Mouse (Mus musculus): ENCODE results near the gene Krtap5-3. TPM values are rescaled to one million over a fixed set of nuclear protein-coding genes. Genes with fewer than 3 reads are reported as not detected.

Gene Krtap5-3
- polyA plus RNA-seq, 1 experiment, result not detected

DNA sequence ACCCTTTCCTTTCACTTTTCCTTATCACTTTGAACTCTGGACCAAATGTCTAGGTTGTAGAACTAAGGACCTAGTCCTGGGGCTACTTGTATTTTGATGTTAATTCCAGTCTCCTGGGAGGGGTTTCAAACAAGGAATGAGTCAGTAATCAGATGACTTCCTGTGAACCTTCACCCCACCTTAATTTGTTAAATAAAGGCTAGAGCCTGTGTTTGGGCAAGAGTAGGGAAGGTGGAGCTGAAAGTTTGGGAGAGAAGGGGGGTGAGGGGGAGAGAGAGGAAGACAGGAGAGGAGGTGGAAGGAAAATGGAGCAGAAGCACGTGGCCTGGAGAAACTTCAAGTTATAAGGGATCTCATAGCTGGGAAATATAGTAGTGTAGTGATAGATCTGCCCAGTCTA lies 30.4 kb downstream of the Krtap5-3 start:
- Histone ChIP-seq H3K9ac (ENCODE audit: low read depth, poor library complexity, severe bottlenecking) (no peak overlapping the region), H3K4me3 (ENCODE audit: low read depth, low read length) (no peak overlapping the region), H3K36me3 (ENCODE audit: control insufficient read depth, insufficient read depth, low read length, poor library complexity, severe bottlenecking) (no peaks in the 10 kb centered on the region; the same call in 1 of the 2 replicates), H3K27ac (ENCODE audit: insufficient read depth, low read length) (peak overlapping the region; percentile 86), H3K27me3 (ENCODE audit: control insufficient read depth, insufficient read depth, low read length, poor library complexity, severe bottlenecking) (no peaks in the 10 kb centered on the region), H3K4me1 (ENCODE audit: control insufficient read depth, insufficient read depth, low read length) (peaks cover 5% of the 10 kb centered on the region), H3K9me3 (replicated peaks; ENCODE audit: control insufficient read depth, insufficient read depth, low read length, poor library complexity, severe bottlenecking) (peaks cover 40% of the 10 kb centered on the region)
- TF ChIP-seq CTCF (IDR thresholded peaks at IDR 0.05; ENCODE audit: low read depth, low read length) (no peak), EP300 (IDR thresholded peaks at IDR 0.05; ENCODE audit: insufficient read depth, low read depth, low read length) (0 out of 2 replicates have a peak, but pooled peaks have one; percentile 52), POLR2A (IDR thresholded peaks at IDR 0.05; ENCODE audit: insufficient read depth, low read length) (peak; percentile 18)

DNA sequence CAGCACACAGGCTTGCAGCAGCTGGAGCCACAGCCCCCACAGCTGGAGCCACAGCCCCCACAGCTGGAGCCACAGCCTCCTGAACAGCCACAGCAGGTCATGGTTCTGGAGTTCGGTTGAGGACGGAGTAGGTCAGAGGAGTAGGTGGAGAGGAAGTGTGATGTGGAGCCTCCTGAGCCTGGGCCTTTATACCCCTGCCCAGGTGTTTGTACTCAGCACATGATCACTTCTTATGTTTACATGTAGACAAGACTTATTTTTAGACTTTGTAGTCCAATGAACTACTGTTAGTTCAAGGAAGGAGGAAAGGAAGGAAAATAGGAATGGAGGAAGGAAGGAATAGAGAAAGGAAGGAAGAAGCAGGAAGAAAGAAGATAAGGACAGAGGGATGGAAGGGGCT lies 39.8 kb downstream of the Krtap5-3 start, which contains the start of gene Gm40460:
TSS of gene Gm40460 (minus strand) at position 101 of the 400 bp plus-strand sequence.
- no peaks in the 10 kb centered on the region for H3K36me3 ChIP-seq (ENCODE audit: control insufficient read depth, insufficient read depth, low read length, poor library complexity, severe bottlenecking)
- no peak within 1 kb of the TSS for H3K4me3 ChIP-seq (ENCODE audit: low read depth, low read length)
- H3K4me1 ChIP-seq (ENCODE audit: control insufficient read depth, insufficient read depth, low read length), result no peaks in the 10 kb centered on the region
- no peak within 1 kb of the TSS for H3K9ac ChIP-seq (ENCODE audit: low read depth, poor library complexity, severe bottlenecking)
- no peaks in the 10 kb centered on the region; the same call in 1 of the 2 replicates for H3K27me3 ChIP-seq (ENCODE audit: control insufficient read depth, insufficient read depth, low read length, poor library complexity, severe bottlenecking)
- peaks cover 15% of the 10 kb centered on the region for H3K9me3 ChIP-seq (replicated peaks; ENCODE audit: control insufficient read depth, insufficient read depth, low read length, poor library complexity, severe bottlenecking)
- no peak within 1 kb of the TSS for H3K27ac ChIP-seq (ENCODE audit: insufficient read depth, low read length)
- no peak for TF ChIP-seq EP300 (IDR thresholded peaks at IDR 0.05; ENCODE audit: insufficient read depth, low read depth, low read length)
- no peak for TF ChIP-seq POLR2A (IDR thresholded peaks at IDR 0.05; ENCODE audit: insufficient read depth, low read length)

DNA sequence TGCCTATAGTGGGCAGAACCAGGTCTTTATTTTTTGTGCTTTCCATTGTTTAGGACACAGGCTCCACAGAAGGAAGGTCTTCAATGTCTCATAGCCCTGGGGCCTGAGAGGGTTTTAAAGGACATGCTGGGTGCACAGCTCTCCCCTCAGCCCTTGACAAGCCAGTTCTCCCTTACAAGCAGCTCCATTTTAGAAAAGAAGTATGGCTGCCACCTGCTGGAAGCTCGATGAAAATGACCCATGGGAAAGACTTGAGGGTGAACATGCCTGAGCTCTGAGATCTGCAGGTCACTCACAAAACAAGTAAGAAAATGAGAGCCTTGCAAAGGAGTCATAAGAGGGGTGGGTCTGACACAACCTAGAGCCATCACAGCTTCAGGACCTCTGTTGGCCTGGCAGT lies 48.7 kb downstream of the Krtap5-3 start:
- Histone ChIP-seq H3K36me3 (ENCODE audit: control insufficient read depth, insufficient read depth, low read length, poor library complexity, severe bottlenecking) (no peaks in the 10 kb centered on the region), H3K4me1 (ENCODE audit: control insufficient read depth, insufficient read depth, low read length) (no peaks in the 10 kb centered on the region), H3K27ac (ENCODE audit: insufficient read depth, low read length) (no peak overlapping the region), H3K9ac (ENCODE audit: low read depth, poor library complexity, severe bottlenecking) (no peak overlapping the region), H3K27me3 (ENCODE audit: control insufficient read depth, insufficient read depth, low read length, poor library complexity, severe bottlenecking) (no peaks in the 10 kb centered on the region), H3K4me3 (ENCODE audit: low read depth, low read length) (no peak overlapping the region), H3K9me3 (replicated peaks; ENCODE audit: control insufficient read depth, insufficient read depth, low read length, poor library complexity, severe bottlenecking) (no peaks in the 10 kb centered on the region)
- no peak for TF ChIP-seq POLR2A (IDR thresholded peaks at IDR 0.05; ENCODE audit: insufficient read depth, low read length)
- peak; percentile 49 for TF ChIP-seq CTCF (IDR thresholded peaks at IDR 0.05; ENCODE audit: low read depth, low read length)

Other genes with a start within 250 kb of the Krtap5-3 start
- gene Mob2, start 140.3 kb upstream of the Krtap5-3 start, polyA plus RNA-seq (2011; ENCODE audit: insufficient read depth, insufficient read length, low read depth, missing spikeins), result 19.0 and 20.7 TPM in 2 replicates
- gene Dusp8, start 105.5 kb upstream of the Krtap5-3 start, polyA plus RNA-seq (2011; ENCODE audit: insufficient read depth, insufficient read length, low read depth, missing spikeins), result 2.0 and 2.3 TPM in 2 replicates
- gene Gm45618, start 80.6 kb upstream of the Krtap5-3 start, polyA plus RNA-seq (2011; ENCODE audit: insufficient read depth, insufficient read length, low read depth, missing spikeins), result not detected in 2 replicates
- not detected in 2 replicates for gene Gm39115, start 65.3 kb upstream of the Krtap5-3 start, polyA plus RNA-seq (2011; ENCODE audit: insufficient read depth, insufficient read length, low read depth, missing spikeins)
- gene Gm45337, start 56.8 kb upstream of the Krtap5-3 start, polyA plus RNA-seq (2011; ENCODE audit: insufficient read depth, insufficient read length, low read depth, missing spikeins), result not detected in 2 replicates
- not detected in 2 replicates for gene Gm29735, start 44.3 kb upstream of the Krtap5-3 start, polyA plus RNA-seq (2011; ENCODE audit: insufficient read depth, insufficient read length, low read depth, missing spikeins)
- not detected in 2 replicates for gene Gm4553, start 35.6 kb upstream of the Krtap5-3 start, polyA plus RNA-seq (2011; ENCODE audit: insufficient read depth, insufficient read length, low read depth, missing spikeins)
- gene Krtap5-2, start 25.4 kb upstream of the Krtap5-3 start, polyA plus RNA-seq (2011; ENCODE audit: insufficient read depth, insufficient read length, low read depth, missing spikeins), result not detected in 2 replicates
- not detected in 2 replicates for gene Gm10153, start 11.0 kb upstream of the Krtap5-3 start, polyA plus RNA-seq (2011; ENCODE audit: insufficient read depth, insufficient read length, low read depth, missing spikeins)
- gene Gm7579, start 10.5 kb downstream of the Krtap5-3 start, polyA plus RNA-seq (2011; ENCODE audit: insufficient read depth, insufficient read length, low read depth, missing spikeins), result not detected in 2 replicates
- gene Krtap5-5, start 28.6 kb downstream of the Krtap5-3 start, polyA plus RNA-seq (2011; ENCODE audit: insufficient read depth, insufficient read length, low read depth, missing spikeins), result not detected in 2 replicates
- gene Gm40460, start 39.7 kb downstream of the Krtap5-3 start, polyA plus RNA-seq (2011; ENCODE audit: insufficient read depth, insufficient read length, low read depth, missing spikeins), result not detected in 2 replicates
- not detected in 2 replicates for gene Gm2431, start 57.0 kb downstream of the Krtap5-3 start, polyA plus RNA-seq (2011; ENCODE audit: insufficient read depth, insufficient read length, low read depth, missing spikeins)
- not detected in 2 replicates for gene Gm4559, start 73.0 kb downstream of the Krtap5-3 start, polyA plus RNA-seq (2011; ENCODE audit: insufficient read depth, insufficient read length, low read depth, missing spikeins)
- gene Krtap5-1, start 95.8 kb downstream of the Krtap5-3 start, polyA plus RNA-seq (2011; ENCODE audit: insufficient read depth, insufficient read length, low read depth, missing spikeins), result not detected in 2 replicates
- not detected in 2 replicates for gene Krtap5-4, start 102.2 kb downstream of the Krtap5-3 start, polyA plus RNA-seq (2011; ENCODE audit: insufficient read depth, insufficient read length, low read depth, missing spikeins)
- 0.90 TPM in 1 of 2 replicates, not detected in the other for gene Ifitm10, start 172.4 kb downstream of the Krtap5-3 start, polyA plus RNA-seq (2011; ENCODE audit: insufficient read depth, insufficient read length, low read depth, missing spikeins)
- not detected in 2 replicates for gene Gm49369, start 181.3 kb downstream of the Krtap5-3 start, polyA plus RNA-seq (2011; ENCODE audit: insufficient read depth, insufficient read length, low read depth, missing spikeins)
- gene Ctsd, start 186.7 kb downstream of the Krtap5-3 start, polyA plus RNA-seq (2011; ENCODE audit: insufficient read depth, insufficient read length, low read depth, missing spikeins), result 248 and 256 TPM in 2 replicates
- 0.82 TPM in 1 of 2 replicates, not detected in the other for gene Syt8, start 233.5 kb downstream of the Krtap5-3 start, polyA plus RNA-seq (2011; ENCODE audit: insufficient read depth, insufficient read length, low read depth, missing spikeins)
- gene Tnni2, start 240.4 kb downstream of the Krtap5-3 start, polyA plus RNA-seq (2011; ENCODE audit: insufficient read depth, insufficient read length, low read depth, missing spikeins), result 2.1 and 4.8 TPM in 2 replicates

Data from ES-Bruce4 (cell line).